Mouse (Mus musculus) left cerebral cortex, postnatal 10 days (tissue): ENCODE measurements around the gene Pkp1. TPM values are rescaled to one million over a fixed set of nuclear protein-coding genes. Genes with fewer than 3 reads are reported as not detected.

Experiments
- DNase-seq, 2 experiments: peaks; one replicate each; pipeline ENCODE4 v3.0.0; 2021 to 2022; ENCODE audit warnings: low spot score in 2 of 2, mixed read lengths in 1 of 2; ENCODE audit errors: extremely low spot score in 1 of 2
- intact Hi-C: fragments of 180-260 bp; cut with DNase I; formaldehyde crosslinking; loops from one replicate; pipeline ENCODE4 v1.15.1; 2025
- total RNA-seq, 2 experiments: library from RNA; stranded (reverse); gene quantifications; 2 replicates each; pipeline ENCODE4 v1.2.3; 2021

Gene Pkp1
- total RNA-seq, 2 experiments from 2014 or later, result 0.16 to 0.19 TPM

- DNase-seq, result no peak
- intact Hi-C loops, result no loop called here
Measured at GRCm38 (mm10) chr1:135843519-135844262, 75.3 kb downstream of the Pkp1 start.

- intact Hi-C loops, result no loop called here
Measured at GRCm38 (mm10) chr1:135840675-135841395, 78.2 kb downstream of the Pkp1 start.

GRCm38 (mm10) chr1:135839065-135839464 is 79.9 kb downstream of the Pkp1 start:
- intact Hi-C loops, result no loop called here
- no peak for DNase-seq

More at GRCm38 (mm10) chr1:135840675-135841395, 78.2 kb downstream of the Pkp1 start:
- no peak for DNase-seq

- intact Hi-C loops, result no loop called here
- no peak for DNase-seq
Measured at GRCm38 (mm10) chr1:135838626-135839025, 80.4 kb downstream of the Pkp1 start.

GRCm38 (mm10) chr1:135835716-135836483 is 83.1 kb downstream of the Pkp1 start, which contains the start of gene Tnnt2:
Tnnt2 (plus strand) TSS chr1:135836354.
- DNase-seq, result no peak
- intact Hi-C loops, result no loop called here

- intact Hi-C loops, result no loop called here
- DNase-seq, result no peak
Measured at GRCm38 (mm10) chr1:135834983-135835382, 84.0 kb downstream of the Pkp1 start.

GRCm38 (mm10) chr1:135834206-135834859 is 84.7 kb downstream of the Pkp1 start:
- intact Hi-C loops, result no loop called here
- no peak for DNase-seq

GRCm38 (mm10) chr1:135828918-135829317 is 90.1 kb downstream of the Pkp1 start:
- intact Hi-C loops, result no loop called here
- DNase-seq, result no peak

GRCm38 (mm10) chr1:135821780-135822179 is 97.2 kb downstream of the Pkp1 start:
- intact Hi-C loops, result no loop called here
- no peak for DNase-seq

Other genes with a start within 250 kb of the Pkp1 start
- 10 to 100 TPM; 67.3 to 85.0 TPM for gene Csrp1, start 199.1 kb downstream of the Pkp1 start, total RNA-seq
- 10 to 100 TPM; 11.5 to 11.6 TPM for gene Phlda3, start 153.1 kb downstream of the Pkp1 start, total RNA-seq
- gene Tnni1, start 139.8 kb downstream of the Pkp1 start, total RNA-seq, result 1 to 10 TPM in 1 of 2 experiments, under 1 TPM in 1; 0.99 to 1.1 TPM
- gene Lad1, start 100.6 kb downstream of the Pkp1 start, total RNA-seq, result under 1 TPM; 0.75 to 0.91 TPM
- 1 to 10 TPM; 2.0 to 3.3 TPM for gene Tnnt2, start 82.9 kb downstream of the Pkp1 start, total RNA-seq
- gene Igfn1, start 87.1 kb upstream of the Pkp1 start, total RNA-seq, result under 1 TPM; 0.41 to 0.73 TPM
- gene Tmem9, start 88.9 kb upstream of the Pkp1 start, total RNA-seq, result 10 to 100 TPM; 81.3 to 84.0 TPM
- gene Ascl5, start 131.6 kb upstream of the Pkp1 start, total RNA-seq, result 1 to 10 TPM in 1 of 2 experiments, under 1 TPM in 1; 0.66 to 1.2 TPM
- 1 to 10 TPM; 1.5 to 2.4 TPM for gene Cacna1s, start 133.5 kb upstream of the Pkp1 start, total RNA-seq
- gene Kif21b, start 212.2 kb upstream of the Pkp1 start, total RNA-seq, result 100 to 1,000 TPM; 329 to 393 TPM